In the genomic region with DNA sequence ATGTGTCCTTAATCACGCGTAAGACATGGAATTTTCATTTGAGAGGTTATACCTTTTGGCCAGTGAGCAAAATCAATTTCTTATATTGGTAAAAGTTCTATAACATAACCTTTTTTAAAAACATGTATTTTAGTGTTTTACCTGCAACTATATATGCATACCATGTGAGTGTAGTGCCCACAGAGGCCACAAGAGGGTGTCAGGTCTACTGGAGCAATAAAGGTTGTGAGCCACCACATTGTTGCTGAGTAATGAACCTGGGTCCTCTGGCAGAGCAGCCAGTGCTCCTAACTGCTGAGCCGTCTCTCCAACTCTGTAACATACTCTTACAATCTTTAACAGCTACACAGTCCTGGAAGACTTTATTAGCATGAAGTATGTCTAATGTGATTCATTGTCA, we compare ENCODE assay signal across 8 mouse cellular contexts. TPM values are rescaled to one million over a fixed set of nuclear protein-coding genes. Genes with fewer than 3 reads are reported as not detected.
A peak's percentile ranks its signal among the peaks of the same experiment; 100 is the strongest.
DNase-seq lines count a peak whose midpoint lies in the region; ATAC-seq and TF ChIP-seq lines count a peak whose summit lies in the region.
"Had no signal": no experiment of that assay in that cellular context is flagged by ENCODE, and none has a peak within 500 bp of the region (broad histone marks: within the 10 kb centered on the region; RNA-seq: fewer than 3 reads in every experiment).

No protein-coding gene starts in this region.

- peak; percentile 43; the same call in 1 of the 2 replicates for ATAC-seq in common myeloid progenitor, adult 5-6 weeks (replicated peaks; ENCODE audit: low read depth, poor library complexity, severe bottlenecking)
- ATAC-seq in forebrain, embryonic 11.5 days (replicated peaks; ENCODE audit: low FRiP score): no peak

- peaks cover 2% of the 10 kb centered on the region; the same call in 1 of the 2 replicates for H3K36me3 ChIP-seq in ES-E14 (ENCODE audit: control insufficient read depth, insufficient read depth, low read length, poor library complexity, severe bottlenecking)
- H3K36me3 ChIP-seq in forebrain, embryonic 11.5 days (ENCODE audit: control insufficient read depth, insufficient read depth, low read length): peaks cover 4% of the 10 kb centered on the region; the same call in 1 of the 2 replicates

- no peak overlapping the region for H3K9ac ChIP-seq in ES-E14 (ENCODE audit: insufficient read depth, low read depth, low read length, poor library complexity, severe bottlenecking)
- H3K9ac ChIP-seq in forebrain, embryonic 11.5 days (ENCODE audit: low read length): no peak overlapping the region
- H3K9ac ChIP-seq: limb, embryonic 15.5 days had no signal

- H3K4me3 ChIP-seq in layer of hippocampus, adult 2 months: no peak overlapping the region
- H3K4me3 ChIP-seq in ES-E14 (ENCODE audit: insufficient read depth in 1 of 2, low read depth in 1 of 2, low read length in 2 of 2, poor library complexity in 1 of 2, severe bottlenecking in 1 of 2): no peak overlapping the region
- H3K4me3 ChIP-seq in forebrain, embryonic 11.5 days (ENCODE audit: low read depth, low read length): no peak overlapping the region
- H3K4me3 ChIP-seq: limb, embryonic 15.5 days had no signal

- no peak overlapping the region for H3K4me2 ChIP-seq in forebrain, embryonic 11.5 days (ENCODE audit: low read depth, low read length, severe bottlenecking)
- H3K4me2 ChIP-seq: limb, embryonic 15.5 days had no signal

- H3K27me3 ChIP-seq in forebrain, embryonic 11.5 days (ENCODE audit: control insufficient read depth, insufficient read depth, low read length): no peaks in the 10 kb centered on the region
- H3K27me3 ChIP-seq: limb, embryonic 15.5 days had no signal

- peak; percentile 67 for TF ChIP-seq CTCF in layer of hippocampus, adult 2 months (conservative IDR thresholded peaks at IDR 0.05)

- H3K27ac ChIP-seq in layer of hippocampus, adult 2 months: no peak overlapping the region
- H3K27ac ChIP-seq in ES-E14 (ENCODE audit: insufficient read depth, low read depth, low read length, poor library complexity, severe bottlenecking): no peak overlapping the region
- H3K27ac ChIP-seq in forebrain, embryonic 11.5 days (ENCODE audit: low read depth, low read length): no peak overlapping the region
- H3K27ac ChIP-seq: limb, embryonic 15.5 days had no signal

- 93% methylated on average over 3 of the region's 3 CpGs for WGBS in forebrain, embryonic 11.5 days

- intact Hi-C loops in left cerebral cortex, postnatal 25 days (cut with DNase I): no loop called here

- H3K9me3 ChIP-seq in ES-E14 (ENCODE audit: control insufficient read depth, insufficient read depth, low read depth, low read length): no peaks in the 10 kb centered on the region
- no peaks in the 10 kb centered on the region for H3K9me3 ChIP-seq in forebrain, embryonic 11.5 days (ENCODE audit: control insufficient read depth, low read length)
- H3K9me3 ChIP-seq: limb, embryonic 15.5 days had no signal

- in situ Hi-C loops in ES-E14 (cut with MboI; ENCODE audit: low sequenced_read_pairs in 2 of 2, unreplicated experiment in 2 of 2): loop anchor here in 1 of 2 experiments (5.0 kb wide), 1 partner anchor 54 kb away; a partner anchor contains a TSS

- no peaks in the 10 kb centered on the region for H3K4me1 ChIP-seq in ES-E14 (ENCODE audit: control insufficient read depth in 2 of 2, insufficient read depth in 2 of 2, low read length in 2 of 2, poor library complexity in 1 of 2)
- H3K4me1 ChIP-seq in forebrain, embryonic 11.5 days (replicated peaks; ENCODE audit: control insufficient read depth, insufficient read depth, low read length): no peaks in the 10 kb centered on the region
- H3K4me1 ChIP-seq: limb, embryonic 15.5 days had no signal

- DNase-seq in layer of hippocampus, adult 2 months (ENCODE audit: low spot score in 2 of 2): no peak
- no peak for DNase-seq in layer of hippocampus, postnatal 25 days (ENCODE audit: extremely low spot score in 1 of 2, low spot score in 1 of 2)
- DNase-seq in ES-E14 (ENCODE audit: low read depth, low spot score): peak; percentile 57
- DNase-seq in retina, postnatal 1 day: peak; percentile 38
- no peak for DNase-seq in left cerebral cortex, postnatal 25 days (ENCODE audit: low spot score in 2 of 2)
- DNase-seq in forebrain, embryonic 11.5 days (ENCODE audit: low spot score): no peak

TF ChIP-seq in ES-E14, 5 proteins besides CTCF, POLR2A, EP300 and RAD21:
- TF ChIP-seq MAFK (IDR thresholded peaks at IDR 0.05; ENCODE audit: insufficient read depth, low read depth, low read length) (peak; percentile 80), CHD2 (IDR thresholded peaks at IDR 0.05; ENCODE audit: low read depth, low read length) (no peak), HCFC1 (IDR thresholded peaks at IDR 0.05; ENCODE audit: borderline replicate concordance, insufficient read depth, low read length) (no peak), ZNF384 (IDR thresholded peaks at IDR 0.05; ENCODE audit: low read depth, low read length) (no peak), ZC3H11A (IDR thresholded peaks at IDR 0.05; ENCODE audit: borderline replicate concordance, low read depth, low read length) (peak; percentile 65)
TF ChIP-seq in ES-E14: peak in this region for 2.

RNA-seq across cellular contexts. Expression of a gene that starts 29.4 kb away (rescaled TPM):
- total RNA-seq in layer of hippocampus, adult 2 months (2021): 1 to 10 TPM; 2.5 to 2.7 TPM
- total RNA-seq in layer of hippocampus, postnatal 25 days (2021): 1 to 10 TPM; 2.2 to 3.1 TPM
- total RNA-seq in ES-E14 (2012; rRNA removed): 52.3 and 93.2 TPM in 2 replicates
- total RNA-seq in common myeloid progenitor, adult 5-6 weeks (2017): 16.3 TPM in 2 replicates
- total RNA-seq in left cerebral cortex, postnatal 25 days (2021): 1 to 10 TPM; 2.7 to 2.9 TPM
- 75.5 and 79.1 TPM in 2 replicates for polyA plus RNA-seq in forebrain, embryonic 11.5 days (2014; fragmentation: Nextera tagmentation; extraction: Ambion mirVana)

RNA-seq across cellular contexts. Expression of a gene that starts 52.5 kb away (rescaled TPM):
- total RNA-seq in layer of hippocampus, adult 2 months (2021): 1 to 10 TPM; 7.7 TPM
- total RNA-seq in layer of hippocampus, postnatal 25 days (2021): 1 to 10 TPM; 5.2 to 6.0 TPM
- 4.0 and 6.3 TPM in 2 replicates for total RNA-seq in ES-E14 (2012; rRNA removed)
- total RNA-seq in common myeloid progenitor, adult 5-6 weeks (2017): 0.82 and 1.9 TPM in 2 replicates
- 1 to 10 TPM; 6.0 to 7.1 TPM for total RNA-seq in left cerebral cortex, postnatal 25 days (2021)
- polyA plus RNA-seq in forebrain, embryonic 11.5 days (2014; fragmentation: Nextera tagmentation; extraction: Ambion mirVana): 11.3 and 11.8 TPM in 2 replicates

RNA-seq across cellular contexts. Expression of a gene that starts 55.5 kb away (rescaled TPM):
- not detected for total RNA-seq in layer of hippocampus, adult 2 months (2021)
- not detected for total RNA-seq in layer of hippocampus, postnatal 25 days (2021)
- total RNA-seq in ES-E14 (2012; rRNA removed): 0.80 and 1.1 TPM in 2 replicates
- not detected in 2 replicates for total RNA-seq in common myeloid progenitor, adult 5-6 weeks (2017)
- not detected for total RNA-seq in left cerebral cortex, postnatal 25 days (2021)
- polyA plus RNA-seq in forebrain, embryonic 11.5 days (2014; fragmentation: Nextera tagmentation; extraction: Ambion mirVana): not detected in 2 replicates
- polyA plus RNA-seq: limb, embryonic 15.5 days had no signal

Comparison
In these comparisons a context has a peak if more than half of its experiments do, and no peak if none do; other contexts are left out.
1. DNase-seq: peak in ES-E14 (single experiment) and retina, postnatal 1 day (single experiment); none in layer of hippocampus, adult 2 months (0 of 2), layer of hippocampus, postnatal 25 days (0 of 2), left cerebral cortex, postnatal 25 days (0 of 2) and forebrain, embryonic 11.5 days (single experiment).